Mouse (Mus musculus): ENCODE results near the gene Neurl3.

Neurl3 gene

GRCm38 (mm10) chr1:36274455-36274854 is at the start of gene Neurl3:
Gene Neurl3 (minus strand): TSS chr1:36274679.
- in situ Hi-C loops (cut with MboI, MseI), result loop anchor here (10.0 kb wide), 1 partner anchor 210 kb away; the partner anchor contains the start of gene Hs6st1

- in situ Hi-C loops (cut with MboI, MseI), result no loop called here
These were observed 49.4 kb upstream of the Neurl3 start for GRCm38 (mm10) chr1:36323746-36324448.

- in situ Hi-C loops (cut with MboI, MseI), result no loop called here
These were observed 48.6 kb upstream of the Neurl3 start for GRCm38 (mm10) chr1:36323076-36323475.

GRCm38 (mm10) chr1:36321829-36322573 is 47.5 kb upstream of the Neurl3 start:
- in situ Hi-C loops (cut with MboI, MseI), result no loop called here

- in situ Hi-C loops (cut with MboI, MseI), result no loop called here
These were observed 46.7 kb upstream of the Neurl3 start for GRCm38 (mm10) chr1:36321164-36321563.

- in situ Hi-C loops (cut with MboI, MseI), result no loop called here
These were observed 41.3 kb upstream of the Neurl3 start for GRCm38 (mm10) chr1:36315776-36316100.

- in situ Hi-C loops (cut with MboI, MseI), result no loop called here
These were observed 40.7 kb upstream of the Neurl3 start for GRCm38 (mm10) chr1:36314959-36315775.

- in situ Hi-C loops (cut with MboI, MseI), result no loop called here
These were observed 35.0 kb upstream of the Neurl3 start for GRCm38 (mm10) chr1:36309498-36309901.

GRCm38 (mm10) chr1:36308966-36309475 is 34.5 kb upstream of the Neurl3 start:
- in situ Hi-C loops (cut with MboI, MseI), result no loop called here

- in situ Hi-C loops (cut with MboI, MseI), result no loop called here
These were observed 34.0 kb upstream of the Neurl3 start for GRCm38 (mm10) chr1:36308451-36308901.

GRCm38 (mm10) chr1:36307495-36308280 is 33.2 kb upstream of the Neurl3 start, which contains the start of gene Arid5a:
Gene Arid5a (plus strand): TSS chr1:36307733.
- in situ Hi-C loops (cut with MboI, MseI), result no loop called here

GRCm38 (mm10) chr1:36307121-36307494 is 32.6 kb upstream of the Neurl3 start:
- in situ Hi-C loops (cut with MboI, MseI), result no loop called here

- in situ Hi-C loops (cut with MboI, MseI), result no loop called here
These were observed 31.6 kb upstream of the Neurl3 start for GRCm38 (mm10) chr1:36306120-36306519.

GRCm38 (mm10) chr1:36304764-36305163 is 30.3 kb upstream of the Neurl3 start:
- in situ Hi-C loops (cut with MboI, MseI), result no loop called here

- in situ Hi-C loops (cut with MboI, MseI), result no loop called here
These were observed 29.2 kb upstream of the Neurl3 start for GRCm38 (mm10) chr1:36303381-36304320.

- in situ Hi-C loops (cut with MboI, MseI), result no loop called here
These were observed 28.5 kb upstream of the Neurl3 start for GRCm38 (mm10) chr1:36302957-36303356.

GRCm38 (mm10) chr1:36302273-36302672 is 27.8 kb upstream of the Neurl3 start:
- in situ Hi-C loops (cut with MboI, MseI), result no loop called here

GRCm38 (mm10) chr1:36300486-36300885 is 26.0 kb upstream of the Neurl3 start:
- in situ Hi-C loops (cut with MboI, MseI), result no loop called here

- in situ Hi-C loops (cut with MboI, MseI), result no loop called here
These were observed 25.2 kb upstream of the Neurl3 start for GRCm38 (mm10) chr1:36299676-36300075.

GRCm38 (mm10) chr1:36299126-36299525 is 24.6 kb upstream of the Neurl3 start:
- in situ Hi-C loops (cut with MboI, MseI), result no loop called here
